Mouse (Mus musculus): ENCODE results near the gene Ppp3ca.

Gene Ppp3ca

GRCm38 (mm10) chr3:136676991-136677390 lies 7.1 kb downstream of the Ppp3ca start:
- no peak for TF ChIP-seq GATA4 (IDR thresholded peaks at IDR 0.05; ENCODE audit: insufficient replicate concordance, low read length)

- TF ChIP-seq GATA4 (IDR thresholded peaks at IDR 0.05; ENCODE audit: insufficient replicate concordance, low read length): no peak
These were observed 8.5 kb downstream of the Ppp3ca start for GRCm38 (mm10) chr3:136678386-136678785.

- TF ChIP-seq GATA4 (IDR thresholded peaks at IDR 0.05; ENCODE audit: insufficient replicate concordance, low read length): no peak
These were observed 10.1 kb downstream of the Ppp3ca start for GRCm38 (mm10) chr3:136679903-136680491.

GRCm38 (mm10) chr3:136682242-136682641 lies 12.3 kb downstream of the Ppp3ca start:
- no peak for TF ChIP-seq GATA4 (IDR thresholded peaks at IDR 0.05; ENCODE audit: insufficient replicate concordance, low read length)

GRCm38 (mm10) chr3:136684191-136684958 lies 14.5 kb downstream of the Ppp3ca start:
- TF ChIP-seq GATA4 (IDR thresholded peaks at IDR 0.05; ENCODE audit: insufficient replicate concordance, low read length): no peak

- no peak for TF ChIP-seq GATA4 (IDR thresholded peaks at IDR 0.05; ENCODE audit: insufficient replicate concordance, low read length)
These were observed 16.5 kb downstream of the Ppp3ca start for GRCm38 (mm10) chr3:136686429-136686828.

GRCm38 (mm10) chr3:136688101-136688586 lies 18.2 kb downstream of the Ppp3ca start:
- TF ChIP-seq GATA4 (IDR thresholded peaks at IDR 0.05; ENCODE audit: insufficient replicate concordance, low read length): no peak

GRCm38 (mm10) chr3:136689793-136690543 lies 20.0 kb downstream of the Ppp3ca start:
- TF ChIP-seq GATA4 (IDR thresholded peaks at IDR 0.05; ENCODE audit: insufficient replicate concordance, low read length): no peak

GRCm38 (mm10) chr3:136691984-136692383 lies 22.1 kb downstream of the Ppp3ca start:
- no peak for TF ChIP-seq GATA4 (IDR thresholded peaks at IDR 0.05; ENCODE audit: insufficient replicate concordance, low read length)

GRCm38 (mm10) chr3:136693547-136693946 lies 23.6 kb downstream of the Ppp3ca start:
- no peak for TF ChIP-seq GATA4 (IDR thresholded peaks at IDR 0.05; ENCODE audit: insufficient replicate concordance, low read length)

GRCm38 (mm10) chr3:136697626-136698191 lies 27.8 kb downstream of the Ppp3ca start:
- TF ChIP-seq GATA4 (IDR thresholded peaks at IDR 0.05; ENCODE audit: insufficient replicate concordance, low read length): no peak

- no peak for TF ChIP-seq GATA4 (IDR thresholded peaks at IDR 0.05; ENCODE audit: insufficient replicate concordance, low read length)
These were observed 30.6 kb downstream of the Ppp3ca start for GRCm38 (mm10) chr3:136700447-136701009.

GRCm38 (mm10) chr3:136702861-136703260 lies 32.9 kb downstream of the Ppp3ca start:
- TF ChIP-seq GATA4 (IDR thresholded peaks at IDR 0.05; ENCODE audit: insufficient replicate concordance, low read length): no peak

- no peak; the same call in 1 of the 2 replicates for TF ChIP-seq GATA4 (IDR thresholded peaks at IDR 0.05; ENCODE audit: insufficient replicate concordance, low read length)
These were observed 34.8 kb downstream of the Ppp3ca start for GRCm38 (mm10) chr3:136704515-136705247.
